Mouse (Mus musculus): ENCODE data around the gene Frmd5. TPM values are rescaled to one million over a fixed set of nuclear protein-coding genes. Genes with fewer than 3 reads are reported as not detected.

Frmd5 gene
- polyA plus RNA-seq (2015; fragmentation: Nextera tagmentation; extraction: Ambion mirVana) = 0.44 and 0.60 TPM in 2 replicates

DNA sequence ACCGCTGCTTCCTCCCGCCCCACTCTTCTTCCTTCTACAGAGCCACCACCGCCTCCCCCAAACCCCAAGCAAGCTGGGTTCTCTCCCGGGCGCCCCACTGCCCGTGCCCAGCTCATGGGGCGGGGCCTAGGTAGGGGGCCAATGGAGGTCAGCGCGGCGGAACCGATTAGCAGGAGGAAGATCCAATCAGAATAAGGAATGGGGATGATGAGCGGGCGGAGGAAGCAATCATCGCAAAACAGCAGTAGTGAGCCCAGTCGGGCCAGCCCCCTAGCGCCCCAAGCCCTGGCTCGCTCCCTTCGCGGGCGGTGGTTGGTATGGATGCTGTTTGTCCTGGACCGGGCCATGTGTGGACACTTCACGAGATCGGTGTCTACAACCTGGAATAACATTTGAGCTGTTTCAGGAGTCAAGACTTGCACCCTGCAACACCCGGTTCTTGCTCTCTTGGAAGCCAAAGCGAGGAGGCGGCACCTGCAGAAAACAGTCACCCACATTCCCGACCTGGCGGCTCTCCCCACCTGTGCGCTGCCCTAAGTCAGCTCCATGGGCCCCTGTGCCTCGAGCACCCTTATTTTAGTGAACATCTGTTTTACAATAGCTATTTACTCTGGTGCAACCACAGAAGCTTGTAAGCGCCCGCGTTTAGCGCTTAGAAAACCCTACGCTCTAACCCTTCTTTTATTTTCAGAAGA lies at the start of gene Frmd5:
Frmd5 (minus strand) TSS at position 129 of the 695 bp plus-strand sequence.

DNA sequence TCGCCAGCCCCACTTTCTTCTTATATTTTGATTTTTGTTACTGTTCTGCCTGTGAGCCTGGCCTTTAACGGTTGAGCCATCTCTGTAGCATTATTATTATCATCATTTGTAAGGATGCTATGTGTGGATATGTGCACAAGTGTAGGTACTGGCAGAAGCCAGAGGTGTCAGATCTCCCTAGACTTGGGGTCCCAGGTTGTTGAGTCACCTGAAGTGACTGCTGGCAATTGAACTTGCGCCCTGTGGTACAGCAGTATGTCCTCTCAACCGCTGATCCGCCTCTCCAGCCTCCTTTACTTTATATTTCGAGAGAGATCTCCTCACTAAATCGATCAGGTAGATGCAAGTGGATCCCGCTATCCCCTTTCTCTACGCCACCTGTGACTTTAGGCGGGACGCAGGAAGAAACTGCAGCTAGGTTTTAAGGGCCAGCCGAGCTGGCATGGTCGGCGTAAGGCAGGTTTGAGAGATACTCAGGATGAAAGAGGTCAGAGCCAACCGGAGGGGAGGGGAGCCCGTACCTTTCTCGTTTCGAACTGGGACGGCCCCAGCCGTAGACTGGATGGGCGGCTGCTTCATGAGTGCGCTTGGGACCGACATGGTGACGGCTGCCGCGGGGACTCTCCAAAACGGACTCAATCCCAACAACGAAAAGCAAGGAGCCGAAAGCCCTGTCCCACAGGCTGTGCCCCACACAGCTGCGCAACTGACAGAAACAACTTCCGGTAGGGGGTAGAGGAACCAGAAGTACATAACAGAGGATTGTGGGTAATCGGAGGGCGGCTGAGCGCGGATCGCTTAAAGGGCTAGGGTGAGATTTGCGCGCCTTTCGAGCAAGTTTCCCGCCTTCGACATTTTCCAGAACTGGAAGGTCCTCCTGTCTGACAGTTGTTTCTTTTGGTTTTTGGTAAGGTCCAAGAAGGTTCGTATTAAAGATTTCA lies 300.7 kb downstream of the Frmd5 start, which contains the start of the genes Mfap1a and Wdr76:
Mfap1a (minus strand) TSS at position 724 of the 941 bp plus-strand sequence.
Wdr76 (plus strand) TSS at position 782 of the 941 bp plus-strand sequence.

Other genes with a start within 250 kb of the Frmd5 start
- 6.6 and 8.8 TPM in 2 replicates for gene Casc4, start 59.9 kb upstream of the Frmd5 start, polyA plus RNA-seq (2015; fragmentation: Nextera tagmentation; extraction: Ambion mirVana)
- gene Ctdspl2, start 148.9 kb upstream of the Frmd5 start, polyA plus RNA-seq (2015; fragmentation: Nextera tagmentation; extraction: Ambion mirVana) = 24.3 and 25.8 TPM in 2 replicates
- 0.18 and 0.19 TPM in 2 replicates for gene Mageb3, start 149.0 kb upstream of the Frmd5 start, polyA plus RNA-seq (2015; fragmentation: Nextera tagmentation; extraction: Ambion mirVana)
- gene Eif3j1, start 221.5 kb upstream of the Frmd5 start, polyA plus RNA-seq (2015; fragmentation: Nextera tagmentation; extraction: Ambion mirVana) = 14.0 and 15.0 TPM in 2 replicates